Mouse (Mus musculus): ENCODE data around the gene Ahnak2.

Ahnak2 gene

GRCm38 (mm10) chr12:112762018-112762417, 40.4 kb downstream of the Ahnak2 start:
- no peak for DNase-seq (ENCODE audit: extremely low read depth, low read depth, low spot score)

DNA sequence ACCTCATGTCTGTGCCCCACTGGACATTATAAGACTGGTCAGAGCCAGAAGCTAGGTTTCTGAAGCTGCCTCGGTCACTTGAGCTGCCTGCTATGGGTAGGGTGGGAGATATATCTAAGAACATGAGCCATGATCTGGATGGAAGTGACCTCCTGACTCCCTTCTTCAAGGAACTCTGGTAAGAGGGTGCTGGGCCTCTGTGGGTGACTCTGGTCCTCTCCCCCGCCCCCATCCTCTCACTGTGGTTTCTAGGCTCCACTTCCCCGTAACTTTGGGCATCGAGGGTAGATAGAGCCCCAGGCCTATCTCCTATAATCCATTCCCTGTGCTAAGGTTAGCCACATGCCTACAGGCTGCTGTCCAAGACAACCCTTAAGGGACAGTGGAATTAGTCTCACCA, 41.0 kb downstream of the Ahnak2 start:
- DNase-seq (ENCODE audit: extremely low read depth, low read depth, low spot score) = no peak

DNA sequence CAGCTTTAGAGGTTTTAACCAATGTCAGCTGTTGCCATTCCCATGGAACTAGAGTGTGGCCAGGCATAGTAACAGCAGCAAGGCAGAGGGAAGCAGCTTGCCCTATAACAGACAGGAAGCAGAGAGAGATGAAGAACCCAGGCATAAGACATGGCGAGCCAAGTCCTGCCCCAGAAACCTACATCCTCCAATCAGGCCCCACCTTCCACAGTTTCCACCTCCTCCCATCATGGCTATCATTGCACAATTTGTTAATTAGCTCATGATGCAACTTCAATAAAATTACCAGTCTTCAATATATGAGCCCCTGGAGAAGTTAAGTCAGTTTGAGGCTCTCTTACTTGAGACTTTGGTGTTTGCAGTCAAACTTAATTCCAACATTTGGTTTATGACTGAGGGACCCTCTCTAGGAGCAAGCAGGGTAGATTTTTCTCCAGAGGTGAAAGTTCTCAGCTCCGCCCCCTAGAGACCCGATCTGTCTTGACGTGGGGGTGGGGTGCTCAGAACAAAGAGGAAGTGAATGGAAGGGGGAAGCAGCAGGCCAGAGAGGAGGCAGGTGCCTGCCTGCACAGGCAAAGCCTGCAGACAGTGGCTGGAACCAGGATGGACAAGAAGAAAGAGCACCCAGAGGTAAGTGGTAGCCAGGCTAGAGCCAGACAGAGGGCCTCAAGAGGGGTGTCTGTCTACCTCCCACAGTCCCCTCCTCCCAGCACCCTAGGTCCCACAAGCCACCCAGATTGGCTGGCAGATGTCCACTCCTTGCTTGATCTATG, 42.1 kb downstream of the Ahnak2 start, which contains the start of gene Pld4:
Gene Pld4 (plus strand): TSS at position 502 of the 773 bp plus-strand sequence.
- DNase-seq (ENCODE audit: extremely low read depth, low read depth, low spot score) = no peak

DNA sequence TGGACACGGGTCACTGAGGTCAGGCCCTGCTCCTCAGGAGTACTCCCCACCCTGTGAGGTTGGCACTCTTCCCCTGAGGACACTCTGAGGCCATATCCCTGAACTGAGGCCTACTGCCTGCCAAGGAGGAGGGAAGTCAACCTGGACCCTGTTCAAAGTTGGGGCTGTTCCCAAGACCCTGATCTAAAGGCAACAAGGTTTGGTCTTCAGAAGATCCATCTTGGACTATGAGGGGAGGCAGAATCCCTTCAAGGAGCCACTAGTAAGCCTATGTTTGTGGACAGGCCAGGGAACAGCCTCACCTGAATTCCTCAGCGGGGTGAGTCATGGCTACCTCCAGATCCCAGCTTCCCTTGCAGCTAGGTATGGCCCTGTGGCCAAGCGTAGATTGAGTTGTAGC, 43.0 kb downstream of the Ahnak2 start:
- DNase-seq (ENCODE audit: extremely low read depth, low read depth, low spot score) = no peak

- no peak for DNase-seq (ENCODE audit: extremely low read depth, low read depth, low spot score)
These were observed 44.6 kb downstream of the Ahnak2 start for GRCm38 (mm10) chr12:112757896-112758295.

- no peak for DNase-seq (ENCODE audit: extremely low read depth, low read depth, low spot score)
These were observed 46.6 kb downstream of the Ahnak2 start for GRCm38 (mm10) chr12:112755900-112756299.

- no peak for DNase-seq (ENCODE audit: extremely low read depth, low read depth, low spot score)
These were observed 50.1 kb downstream of the Ahnak2 start for GRCm38 (mm10) chr12:112752399-112752798.

DNA sequence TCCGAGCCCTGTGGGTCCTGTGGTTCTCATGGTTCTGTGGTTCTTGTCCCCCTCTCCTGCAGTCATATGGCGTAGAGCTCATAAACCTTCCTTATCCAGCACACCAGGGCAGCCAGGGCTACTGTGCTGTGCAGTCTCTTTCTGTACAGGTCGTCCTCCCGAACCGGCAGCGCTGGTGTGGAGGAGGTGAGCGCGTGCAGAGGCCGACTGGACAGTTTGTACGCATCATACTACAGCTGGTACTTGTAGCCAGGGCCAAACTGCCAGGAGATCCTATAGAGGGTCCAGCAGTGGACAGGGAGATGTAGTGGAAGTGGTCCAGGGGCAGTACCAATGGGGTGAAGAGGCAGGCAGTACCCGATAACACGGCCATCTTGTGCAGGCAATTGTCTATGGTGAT, 51.5 kb downstream of the Ahnak2 start:
- DNase-seq (ENCODE audit: extremely low read depth, low read depth, low spot score) = no peak

GRCm38 (mm10) chr12:112747606-112747970, 54.9 kb downstream of the Ahnak2 start:
- no peak for DNase-seq (ENCODE audit: extremely low read depth, low read depth, low spot score)

- peak; percentile 68 for DNase-seq (ENCODE audit: extremely low read depth, low read depth, low spot score)
These were observed 55.5 kb downstream of the Ahnak2 start for GRCm38 (mm10) chr12:112746808-112747605.

DNA sequence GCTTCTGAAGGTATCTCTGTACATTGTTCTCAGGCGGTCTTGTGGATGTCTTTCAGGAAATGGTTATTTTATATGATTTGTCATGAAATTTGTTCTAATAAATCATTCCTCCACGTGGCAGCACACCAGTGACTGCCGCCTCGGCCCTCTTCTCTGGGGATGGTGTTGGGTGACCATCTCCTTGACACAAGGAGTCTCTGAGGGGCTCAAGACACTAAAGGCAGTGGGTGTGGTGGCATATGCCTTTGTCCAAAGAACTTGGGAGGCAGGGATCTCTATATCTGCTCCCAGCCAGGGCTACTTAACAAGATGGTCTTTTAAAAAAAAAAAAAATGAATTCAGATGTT, 56.0 kb downstream of the Ahnak2 start:
- no peak for DNase-seq (ENCODE audit: extremely low read depth, low read depth, low spot score)

DNA sequence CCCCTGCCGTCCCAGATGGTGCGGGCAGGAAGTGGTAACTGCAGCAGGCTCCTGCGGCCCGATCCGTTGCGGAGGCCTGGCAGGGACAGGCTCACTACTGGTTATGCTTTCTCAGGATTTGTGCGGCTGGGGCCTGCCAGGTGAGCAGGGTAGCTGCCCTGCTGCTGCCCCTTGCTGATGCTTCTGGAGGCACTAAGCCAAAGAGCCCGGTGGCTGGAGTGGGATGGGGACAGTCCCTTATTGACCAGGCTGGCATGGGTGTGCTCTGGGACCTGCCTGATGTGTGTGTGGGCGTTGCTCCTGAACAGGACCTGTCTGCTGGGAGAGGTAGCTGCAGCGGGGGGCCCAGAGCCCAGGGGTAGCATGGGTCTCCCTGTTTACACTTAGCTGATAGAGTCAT, 56.7 kb downstream of the Ahnak2 start:
- no peak for DNase-seq (ENCODE audit: extremely low read depth, low read depth, low spot score)

GRCm38 (mm10) chr12:112744891-112745580, 57.4 kb downstream of the Ahnak2 start:
- DNase-seq (ENCODE audit: extremely low read depth, low read depth, low spot score) = no peak

DNA sequence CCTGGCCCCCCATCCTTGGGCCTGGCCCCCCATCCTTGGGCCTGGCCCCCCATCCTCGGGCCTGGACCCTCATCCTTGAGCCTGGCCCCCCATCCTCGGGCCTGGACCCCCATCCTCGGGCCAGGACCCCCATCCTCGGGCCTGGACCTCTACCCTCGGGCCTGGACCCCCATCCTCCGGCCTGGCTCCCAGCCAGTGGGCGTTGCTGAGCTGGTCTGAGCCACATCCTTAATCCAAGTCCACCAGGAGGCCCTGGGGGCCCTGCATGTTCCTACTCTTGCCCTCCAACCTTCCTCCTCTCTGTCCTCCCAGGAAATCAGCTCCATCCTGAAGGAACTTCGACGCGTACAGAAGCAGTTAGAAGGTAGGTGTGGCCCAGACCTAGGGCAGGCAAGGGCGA, 58.2 kb downstream of the Ahnak2 start:
- DNase-seq (ENCODE audit: extremely low read depth, low read depth, low spot score) = no peak

DNA sequence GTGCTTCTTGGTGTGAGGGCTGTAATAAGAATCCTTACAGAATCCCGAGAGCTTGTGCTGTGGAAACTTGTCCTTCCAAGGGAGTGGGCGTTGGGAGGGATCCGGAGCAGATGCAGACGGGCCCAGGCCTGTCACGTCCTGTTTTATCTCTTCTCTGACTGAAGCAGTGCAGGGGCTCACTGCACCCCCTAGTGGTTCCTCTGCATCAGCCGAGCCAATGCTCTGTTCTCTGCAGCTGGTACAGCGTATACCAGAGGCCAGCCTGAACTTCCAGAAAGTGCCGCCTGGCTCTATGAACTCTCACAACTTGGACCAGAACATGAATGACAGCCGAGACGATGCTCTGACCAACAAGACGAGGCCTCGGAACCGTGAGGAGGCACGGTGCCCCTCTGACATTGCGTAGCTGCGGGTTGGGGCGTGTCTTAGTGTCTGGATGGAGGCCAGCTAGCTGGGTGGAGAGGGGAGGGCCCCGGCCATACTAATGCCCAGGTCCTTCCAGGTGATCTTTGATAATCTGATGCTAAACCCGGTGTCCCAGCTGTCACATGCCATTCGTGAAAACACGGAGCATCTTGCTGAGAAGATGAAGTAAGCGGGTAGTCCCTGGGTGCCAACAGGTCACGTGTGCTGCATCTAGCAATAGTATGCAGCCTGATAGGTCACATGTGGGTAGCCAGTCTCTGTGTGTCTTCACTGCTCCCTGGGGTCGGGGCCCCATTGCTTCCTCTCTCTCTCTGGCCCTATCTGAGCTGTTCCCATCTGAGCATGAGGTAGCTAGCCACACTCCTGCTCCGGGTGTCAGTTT, 59.1 kb downstream of the Ahnak2 start:
- DNase-seq (ENCODE audit: extremely low read depth, low read depth, low spot score) = peak; percentile 69

DNA sequence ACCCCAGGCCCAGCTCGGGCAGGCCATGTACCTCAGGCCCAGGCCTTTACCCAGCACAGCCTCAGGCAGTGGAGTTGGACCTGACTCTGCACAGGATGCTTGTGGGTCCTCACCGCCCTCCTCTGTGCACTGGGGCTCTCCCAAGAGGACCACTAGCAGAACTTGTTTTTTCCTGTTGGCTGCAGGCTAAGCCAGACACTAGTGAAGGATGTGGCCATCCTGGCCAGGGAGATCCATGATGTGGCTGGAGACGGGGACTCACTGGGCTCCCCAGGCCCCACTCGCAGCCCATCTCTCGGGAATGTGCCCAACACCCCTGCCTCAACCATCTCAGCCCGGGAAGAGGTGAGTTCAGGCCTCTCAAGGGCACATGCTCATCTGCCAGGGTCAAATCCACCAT, 59.7 kb downstream of the Ahnak2 start:
- DNase-seq (ENCODE audit: extremely low read depth, low read depth, low spot score) = no peak

DNA sequence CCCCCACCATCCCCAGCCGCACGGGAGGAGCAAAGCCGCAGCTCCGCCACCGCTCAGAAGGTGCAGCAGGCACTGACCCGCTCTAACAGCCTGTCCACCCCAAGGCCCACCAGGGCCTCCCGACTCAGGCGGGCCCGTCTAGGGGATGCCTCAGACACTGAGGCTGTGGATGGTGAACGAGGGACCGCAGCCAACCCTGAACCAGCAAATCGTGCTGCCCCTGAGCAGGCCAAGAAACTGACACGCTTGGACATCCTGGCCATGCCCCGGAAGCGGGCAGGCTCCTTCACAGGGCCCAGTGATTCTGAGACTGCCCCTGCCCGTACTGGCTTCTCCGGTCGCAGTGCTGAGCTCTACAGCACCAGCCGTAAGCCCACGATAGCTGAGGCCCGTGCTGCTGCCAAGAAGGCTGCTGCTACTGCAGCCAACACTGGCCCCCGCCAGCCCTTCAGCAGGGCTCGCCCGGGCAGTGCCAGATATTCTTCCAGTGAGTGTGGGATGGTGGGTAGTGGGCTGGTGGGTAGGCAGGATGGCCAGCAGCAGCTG, 63.4 kb downstream of the Ahnak2 start:
- no peak for DNase-seq (ENCODE audit: extremely low read depth, low read depth, low spot score)

GRCm38 (mm10) chr12:112738281-112739022, 64.0 kb downstream of the Ahnak2 start:
- no peak for DNase-seq (ENCODE audit: extremely low read depth, low read depth, low spot score)

GRCm38 (mm10) chr12:112737761-112738160, 64.7 kb downstream of the Ahnak2 start:
- DNase-seq (ENCODE audit: extremely low read depth, low read depth, low spot score) = no peak

- no peak for DNase-seq (ENCODE audit: extremely low read depth, low read depth, low spot score)
These were observed 65.4 kb downstream of the Ahnak2 start for GRCm38 (mm10) chr12:112737081-112737480.
